Mouse (Mus musculus) heart, postnatal 10 days (tissue): ENCODE measurements at regions not wholly inside any gene's neighbourhood (a gene's known extent, or its start where the extent isn't known, plus 50 kb on each side); places are given as distances from the start of the nearest gene placed in this dataset.

ENCODE experiments used
- DNase-seq, 2 experiments: peaks; one replicate each; pipeline ENCODE4 v3.0.0; 2021
- intact Hi-C: fragments of 180-260 bp; cut with DNase I; formaldehyde crosslinking; loops from one replicate; pipeline ENCODE4 v1.15.1; 2025

GRCm38 (mm10) chrX:77190863-77191262 is 319.9 kb upstream of the Tbl1x start:
- DNase-seq, result no peak
- intact Hi-C loops, result no loop called here

GRCm38 (mm10) chrX:77208726-77209125 is 302.1 kb upstream of the Tbl1x start:
- peak; percentile 2 to 13 for DNase-seq
- intact Hi-C loops, result no loop called here

- no peak for DNase-seq
- intact Hi-C loops, result no loop called here
Observed at GRCm38 (mm10) chrX:77219355-77219754, 291.5 kb upstream of the Tbl1x start.
